Mouse (Mus musculus) CD4-positive, CD25-positive, alpha-beta regulatory T cell, adult 4 months (primary cell): Measurements from ENCODE around the gene Casp4. TPM values are rescaled to one million over a fixed set of nuclear protein-coding genes. Genes with fewer than 3 reads are reported as not detected.

Source experiments
- polyA plus RNA-seq, 2 experiments: library from polyadenylated mRNA; unstranded; fragments of 100-300 nt; shearing (Covaris generic); gene quantifications; one replicate each; pipeline ENCODE4 v1.2.1; 2017

Casp4 gene
- polyA plus RNA-seq, 2 experiments from 2014 or later, result 134 to 136 TPM

Other genes starting within 250 kb of the Casp4 start
- 10 to 100 TPM; 96.1 to 98.0 TPM for gene Casp1, start 10.3 kb upstream of the Casp4 start, polyA plus RNA-seq
- under 1 TPM in 1 of 2 experiments, not detected in 1; 0.22 TPM for gene Casp12, start 36.6 kb downstream of the Casp4 start, polyA plus RNA-seq